Mouse (Mus musculus): ENCODE results near the gene Stn1. TPM values are rescaled to one million over a fixed set of nuclear protein-coding genes. Genes with fewer than 3 reads are reported as not detected.
A peak's percentile ranks its signal among the peaks of the same experiment; 100 is the strongest.

Gene Stn1
- polyA plus RNA-seq, 1 experiment from 2014 or later: 30.2 TPM

DNA sequence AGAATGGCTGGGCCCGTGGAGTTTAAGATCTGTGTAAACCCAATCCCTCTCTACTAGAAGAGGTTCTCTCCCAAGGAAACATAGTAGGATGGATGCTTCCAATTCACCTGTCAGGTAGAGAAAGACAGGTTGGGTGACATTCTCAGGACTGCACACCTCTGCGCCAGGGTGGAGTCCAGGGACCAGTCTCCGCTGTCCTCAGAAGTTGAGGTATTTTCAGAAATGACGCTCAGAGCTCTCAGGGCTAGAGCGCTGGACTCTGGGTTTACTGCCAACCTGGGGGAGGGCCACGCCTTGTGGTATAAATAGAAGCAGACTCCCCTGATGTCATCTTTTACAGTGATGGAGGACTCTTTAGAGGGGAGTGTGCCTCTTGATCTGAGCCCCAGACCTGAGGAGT lies 572 bp upstream of the Stn1 start:
- Histone ChIP-seq H3K4me2 (replicated peaks) (peak overlapping the region; percentile 77), H3K4me3 (replicated peaks) (peak overlapping the region; percentile 63; the same call in 1 of the 2 replicates), H3K4me1 (replicated peaks) (peaks cover 18% of the 10 kb centered on the region), H3K9ac (replicated peaks) (no peak overlapping the region; the same call in 1 of the 2 replicates), H3K27ac (no peak overlapping the region), H3K27me3 (peaks cover 3% of the 10 kb centered on the region; the same call in 1 of the 2 replicates), H3K9me3 (no peaks in the 10 kb centered on the region), H3K36me3 (peaks cover under 1% of the 10 kb centered on the region; the same call in 1 of the 2 replicates)
- ATAC-seq: no peak; the same call in 1 of the 2 replicates
- WGBS: 90% methylated on average over 6 of the region's 6 CpGs

DNA sequence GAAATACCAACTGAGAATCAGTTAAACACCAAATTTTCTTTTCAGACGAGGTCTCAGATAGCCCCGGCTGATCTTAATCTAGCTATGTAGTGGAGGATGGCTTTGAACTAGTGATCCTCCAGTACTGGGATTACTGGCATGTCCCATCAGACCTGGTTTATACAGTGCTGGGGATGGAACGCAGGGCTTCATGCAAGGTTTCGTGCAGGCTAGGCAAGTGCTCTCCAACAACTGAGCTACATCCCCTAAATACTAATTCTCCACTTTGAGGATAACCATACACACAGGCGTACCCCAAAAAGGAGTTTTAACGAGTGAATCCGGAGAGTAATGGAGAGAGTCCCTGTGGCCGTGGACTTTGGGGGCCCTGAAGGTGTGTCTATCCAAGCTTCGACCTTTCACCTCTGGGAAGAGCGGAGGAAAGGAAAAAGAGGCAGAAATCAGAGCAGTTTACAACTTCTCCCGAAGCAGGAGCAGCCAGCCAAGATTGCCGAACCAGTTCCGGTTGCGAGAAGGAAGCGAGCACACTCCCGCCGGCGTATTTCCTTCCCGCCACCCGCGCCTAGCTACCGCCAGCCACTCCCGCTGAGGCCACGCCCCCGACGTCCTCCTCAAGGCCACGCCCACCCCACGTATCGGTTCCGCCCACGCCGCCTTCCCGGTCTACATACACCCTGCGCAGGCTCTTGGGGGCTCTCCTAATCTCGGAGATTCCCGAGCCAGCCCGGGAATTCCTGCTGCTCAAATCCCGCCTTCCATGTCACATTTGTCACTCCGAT lies 597 bp downstream of the Stn1 start:
- peak; percentile 98 for ATAC-seq
- H3K4me2 ChIP-seq (replicated peaks): peak overlapping the region; percentile 77
- peaks cover 3% of the 10 kb centered on the region; the same call in 1 of the 2 replicates for H3K27me3 ChIP-seq
- no peaks in the 10 kb centered on the region for H3K9me3 ChIP-seq
- peaks cover 6% of the 10 kb centered on the region for H3K36me3 ChIP-seq
- 6% methylated on average over 39 of the region's 39 CpGs for WGBS
- H3K4me3 ChIP-seq (replicated peaks): peak overlapping the region; percentile 63
- peak overlapping the region; percentile 73 for H3K9ac ChIP-seq (replicated peaks)
- H3K27ac ChIP-seq: peak overlapping the region; percentile 54; the same call in 1 of the 2 replicates
- H3K4me1 ChIP-seq (replicated peaks): peaks cover 18% of the 10 kb centered on the region

DNA sequence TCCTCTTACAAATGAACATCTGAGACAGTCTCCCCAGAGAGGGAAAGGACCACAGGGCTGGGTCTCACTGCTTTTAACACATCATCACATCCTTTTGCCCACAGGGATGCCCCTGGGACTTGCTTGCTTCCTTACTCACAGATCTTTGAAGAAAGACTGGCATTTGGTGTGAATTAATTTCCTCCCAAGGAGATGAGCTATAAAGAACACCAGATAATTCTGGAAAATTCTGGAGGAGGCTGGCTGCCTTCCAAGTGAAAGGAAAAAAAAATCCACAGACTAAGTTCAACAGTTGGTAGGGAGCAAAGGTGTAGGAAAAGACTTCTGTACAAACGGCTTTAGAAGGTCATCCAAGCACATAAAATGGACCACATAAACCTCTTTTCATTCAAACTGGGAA lies 3.2 kb downstream of the Stn1 start:
- peaks cover 3% of the 10 kb centered on the region; the same call in 1 of the 2 replicates for H3K27me3 ChIP-seq
- no peaks in the 10 kb centered on the region for H3K9me3 ChIP-seq
- peaks cover 23% of the 10 kb centered on the region for H3K4me1 ChIP-seq (replicated peaks)
- ATAC-seq: no peak
- H3K27ac ChIP-seq: no peak overlapping the region
- H3K9ac ChIP-seq (replicated peaks): no peak overlapping the region
- H3K36me3 ChIP-seq: peaks cover 14% of the 10 kb centered on the region
- H3K4me2 ChIP-seq (replicated peaks): no peak overlapping the region
- 89% methylated on average over 1 of the region's 1 CpGs for WGBS
- H3K4me3 ChIP-seq (replicated peaks): no peak overlapping the region

DNA sequence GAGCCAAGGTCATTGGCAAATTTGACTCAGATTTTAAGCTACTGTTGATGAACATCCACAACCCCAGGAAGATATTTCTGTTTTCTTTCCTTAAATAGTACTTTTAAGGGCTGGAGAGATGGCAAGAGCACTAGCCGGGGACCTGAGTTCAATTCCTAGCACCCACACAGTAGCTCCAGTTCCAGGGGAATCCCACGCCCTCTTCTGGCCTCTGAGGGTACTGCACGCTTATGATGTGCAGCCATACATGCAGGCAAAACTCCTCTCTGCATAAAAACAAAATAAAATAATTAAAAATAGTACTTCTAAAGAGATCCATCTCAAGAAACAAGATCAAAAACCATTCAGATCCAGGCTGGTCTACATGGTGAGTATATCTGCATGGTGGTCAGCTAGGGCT lies 4.9 kb downstream of the Stn1 start:
- Histone ChIP-seq H3K9me3 (no peaks in the 10 kb centered on the region), H3K4me1 (replicated peaks) (peaks cover 18% of the 10 kb centered on the region), H3K9ac (replicated peaks) (no peak overlapping the region), H3K27me3 (no peaks in the 10 kb centered on the region), H3K36me3 (peaks cover 18% of the 10 kb centered on the region), H3K4me2 (replicated peaks) (no peak overlapping the region), H3K4me3 (replicated peaks) (no peak overlapping the region), H3K27ac (no peak overlapping the region)
- no peak for ATAC-seq
- 91% methylated on average over 3 of the region's 3 CpGs for WGBS

GRCm38 (mm10) chr19:47531309-47531708 lies 6.0 kb downstream of the Stn1 start:
- H3K36me3 ChIP-seq: peaks cover 29% of the 10 kb centered on the region
- WGBS: 86% methylated on average over 5 of the region's 5 CpGs
- ATAC-seq: no peak
- H3K9me3 ChIP-seq: no peaks in the 10 kb centered on the region
- H3K9ac ChIP-seq (replicated peaks): no peak overlapping the region
- no peak overlapping the region for H3K27ac ChIP-seq
- no peak overlapping the region for H3K4me2 ChIP-seq (replicated peaks)
- H3K4me1 ChIP-seq (replicated peaks): peaks cover 13% of the 10 kb centered on the region
- no peaks in the 10 kb centered on the region for H3K27me3 ChIP-seq
- no peak overlapping the region for H3K4me3 ChIP-seq (replicated peaks)

- WGBS: 80% methylated on average over 21 of the region's 21 CpGs
- 0 out of 2 replicates have a peak overlapping the region, but pooled peaks have one; percentile 14 for H3K9ac ChIP-seq (replicated peaks)
- H3K27me3 ChIP-seq: no peaks in the 10 kb centered on the region
- no peak overlapping the region for H3K4me3 ChIP-seq (replicated peaks)
- H3K4me1 ChIP-seq (replicated peaks): 0 out of 2 replicates have a peak, but pooled peaks cover 4% of the 10 kb centered on the region
- H3K9me3 ChIP-seq: no peaks in the 10 kb centered on the region
- H3K36me3 ChIP-seq: peaks cover 45% of the 10 kb centered on the region
- H3K27ac ChIP-seq: no peak overlapping the region
- H3K4me2 ChIP-seq (replicated peaks): no peak overlapping the region
- no peak for ATAC-seq
These were observed 10.9 kb downstream of the Stn1 start for GRCm38 (mm10) chr19:47526239-47526986.

GRCm38 (mm10) chr19:47524905-47525304 lies 12.4 kb downstream of the Stn1 start:
- peaks cover 39% of the 10 kb centered on the region for H3K36me3 ChIP-seq
- no peak for ATAC-seq
- H3K4me2 ChIP-seq (replicated peaks): no peak overlapping the region
- WGBS: 92% methylated on average over 8 of the region's 8 CpGs
- H3K4me1 ChIP-seq (replicated peaks): no peaks in the 10 kb centered on the region
- H3K9ac ChIP-seq (replicated peaks): no peak overlapping the region
- H3K27ac ChIP-seq: no peak overlapping the region
- H3K27me3 ChIP-seq: no peaks in the 10 kb centered on the region
- H3K4me3 ChIP-seq (replicated peaks): no peak overlapping the region
- no peaks in the 10 kb centered on the region for H3K9me3 ChIP-seq

GRCm38 (mm10) chr19:47521403-47521802 lies 15.9 kb downstream of the Stn1 start:
- Histone ChIP-seq H3K36me3 (peaks cover 25% of the 10 kb centered on the region), H3K4me2 (replicated peaks) (no peak overlapping the region), H3K27ac (no peak overlapping the region), H3K4me1 (replicated peaks) (peaks cover 5% of the 10 kb centered on the region; the same call in 1 of the 2 replicates), H3K4me3 (replicated peaks) (no peak overlapping the region), H3K9ac (replicated peaks) (no peak overlapping the region), H3K9me3 (no peaks in the 10 kb centered on the region), H3K27me3 (no peaks in the 10 kb centered on the region)
- ATAC-seq: no peak
- WGBS: 95% methylated on average over 5 of the region's 5 CpGs

DNA sequence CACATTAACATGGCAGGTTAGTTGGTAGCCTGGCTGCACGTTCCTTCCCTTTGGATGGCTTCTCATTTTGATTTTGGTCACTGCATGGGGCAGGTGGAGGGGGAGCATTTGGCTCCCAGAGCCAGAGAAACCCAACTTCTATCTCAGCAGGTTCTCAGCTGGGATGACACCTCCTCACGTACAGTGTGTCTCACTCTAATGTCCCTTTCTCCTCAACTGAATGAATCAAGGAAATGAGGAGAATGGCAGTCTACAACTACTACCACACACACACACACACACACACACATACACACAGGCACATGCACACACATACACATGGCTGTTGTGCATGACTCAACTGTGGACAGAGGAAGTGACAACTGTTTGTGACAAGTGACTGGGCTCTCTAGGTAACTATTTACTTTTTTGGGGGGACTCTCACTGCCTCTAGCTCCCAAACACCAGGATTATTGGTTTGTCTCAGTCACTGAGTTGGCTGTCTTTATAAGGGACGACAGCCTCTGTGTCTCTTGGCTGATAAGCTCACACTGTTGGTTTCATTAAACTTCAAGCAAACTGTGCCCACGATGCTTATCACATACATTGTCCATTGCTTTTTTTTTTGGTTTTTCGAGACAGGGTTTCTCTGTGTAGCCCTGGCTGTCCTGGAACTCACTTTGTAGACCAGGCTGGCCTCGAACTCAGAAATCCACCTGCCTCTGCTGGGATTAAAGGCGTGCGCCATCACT lies 18.0 kb downstream of the Stn1 start:
- Histone ChIP-seq H3K9me3 (no peaks in the 10 kb centered on the region), H3K9ac (replicated peaks) (no peak overlapping the region), H3K27ac (no peak overlapping the region), H3K4me3 (replicated peaks) (no peak overlapping the region), H3K4me1 (replicated peaks) (peaks cover 5% of the 10 kb centered on the region; the same call in 1 of the 2 replicates), H3K4me2 (replicated peaks) (no peak overlapping the region), H3K36me3 (peaks cover 37% of the 10 kb centered on the region), H3K27me3 (no peaks in the 10 kb centered on the region)
- no peak for ATAC-seq
- WGBS: 93% methylated on average over 8 of the region's 8 CpGs

- no peak overlapping the region for H3K4me3 ChIP-seq (replicated peaks)
- no peak overlapping the region for H3K27ac ChIP-seq
- no peak for ATAC-seq
- WGBS: 79% methylated on average over 24 of the region's 24 CpGs
- no peaks in the 10 kb centered on the region for H3K27me3 ChIP-seq
- H3K4me1 ChIP-seq (replicated peaks): peaks cover 5% of the 10 kb centered on the region; the same call in 1 of the 2 replicates
- H3K9me3 ChIP-seq: no peaks in the 10 kb centered on the region
- no peak overlapping the region for H3K9ac ChIP-seq (replicated peaks)
- peaks cover 35% of the 10 kb centered on the region for H3K36me3 ChIP-seq
- no peak overlapping the region for H3K4me2 ChIP-seq (replicated peaks)
These were observed 18.7 kb downstream of the Stn1 start for GRCm38 (mm10) chr19:47518475-47519162.

GRCm38 (mm10) chr19:47517570-47517969 lies 19.7 kb downstream of the Stn1 start:
- H3K9ac ChIP-seq (replicated peaks): no peak overlapping the region
- no peaks in the 10 kb centered on the region for H3K9me3 ChIP-seq
- H3K27ac ChIP-seq: no peak overlapping the region
- peaks cover 27% of the 10 kb centered on the region for H3K36me3 ChIP-seq
- peaks cover 5% of the 10 kb centered on the region; the same call in 1 of the 2 replicates for H3K4me1 ChIP-seq (replicated peaks)
- H3K4me2 ChIP-seq (replicated peaks): no peak overlapping the region
- no peak overlapping the region for H3K4me3 ChIP-seq (replicated peaks)
- no peaks in the 10 kb centered on the region for H3K27me3 ChIP-seq
- ATAC-seq: no peak
- 73% methylated on average over 8 of the region's 8 CpGs for WGBS

Measured in midbrain, embryonic 13.5 days (tissue).